Mouse (Mus musculus) naive thymus-derived CD4-positive, alpha-beta T cell, adult 2 months (primary cell): ENCODE measurements around the gene Pdhx.
A peak's percentile ranks its signal among the peaks of the same experiment; 100 is the strongest.

Experiments
- DNase-seq: peaks from one replicate; pipeline ENCODE4 v3.0.0-alpha.2; 2011; ENCODE audit warnings: low read depth

The Pdhx gene

DNA sequence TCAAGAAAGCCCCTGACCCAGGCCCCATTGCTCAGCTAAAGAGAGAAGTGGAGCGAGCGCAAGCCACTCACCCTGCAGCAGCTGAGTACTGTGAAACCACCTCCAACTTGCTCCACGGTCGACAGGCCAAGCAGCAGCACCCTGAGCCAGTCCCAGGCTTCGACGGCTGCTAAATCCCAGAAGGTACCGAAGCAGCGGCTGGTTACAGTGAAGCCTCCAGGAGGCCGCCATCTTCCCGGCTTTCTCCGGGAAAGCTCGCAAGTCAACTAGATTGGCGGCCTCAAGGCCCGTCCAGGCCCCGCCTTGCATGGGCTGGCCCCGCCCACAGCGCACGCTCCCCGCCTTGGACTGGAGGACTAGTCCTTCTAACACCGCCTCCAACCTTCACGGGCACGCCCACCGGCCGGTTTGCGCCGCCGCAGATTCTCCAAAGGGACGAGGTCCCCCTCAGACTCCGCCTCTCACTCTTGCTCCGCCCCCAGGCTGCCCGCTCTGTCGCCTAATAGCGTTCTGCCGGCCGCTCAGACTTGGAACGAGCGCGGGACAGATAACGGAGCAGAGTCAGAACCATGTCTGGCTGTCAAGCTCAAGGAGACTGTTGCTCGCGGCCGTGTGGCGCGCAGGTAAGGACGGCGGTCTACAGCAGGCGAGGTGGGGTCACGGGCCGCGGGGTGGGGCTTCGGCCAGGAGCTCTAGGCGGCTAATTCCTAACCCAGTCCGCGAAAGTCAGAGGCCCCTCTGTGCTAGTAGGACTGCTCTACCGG is at the start of gene Pdhx, which contains the start of gene Apip:
Gene Pdhx, minus strand, starts transcription at position 295 of the 764 bp plus-strand sequence.
Gene Apip, plus strand, starts transcription at position 457 of the 764 bp plus-strand sequence.
- peak; percentile 99 for DNase-seq

DNA sequence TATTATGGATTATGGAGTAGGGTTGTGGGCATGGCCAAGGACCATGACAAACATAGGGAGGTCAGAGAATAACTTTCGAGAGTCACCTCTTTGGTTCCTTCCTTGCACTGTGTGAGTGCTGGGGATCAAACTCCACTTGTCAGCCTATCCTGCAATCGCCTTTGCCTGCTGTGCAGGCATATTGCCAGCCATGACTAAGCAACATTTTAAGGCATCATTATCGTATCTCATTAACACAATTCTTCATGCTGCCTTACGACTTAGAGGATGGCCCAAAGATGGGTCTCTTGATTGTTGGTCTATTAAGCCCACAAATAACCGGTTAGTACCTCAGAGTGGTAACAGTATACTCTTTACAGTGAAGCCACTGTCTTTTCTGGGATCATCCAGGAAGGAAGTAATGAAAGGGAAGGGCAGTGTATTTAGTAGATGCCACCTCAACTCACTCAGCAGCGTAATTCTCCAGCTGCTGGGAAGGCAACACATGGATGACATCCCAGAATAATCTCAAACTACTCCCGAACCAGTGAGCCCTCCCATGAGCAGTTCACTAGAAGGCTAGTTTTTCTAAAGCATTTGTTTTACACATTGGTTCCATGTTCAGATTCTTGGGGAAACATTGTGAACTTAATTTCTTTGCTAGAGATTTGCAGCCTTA is 46.0 kb upstream of the Pdhx start:
- DNase-seq: no peak

DNA sequence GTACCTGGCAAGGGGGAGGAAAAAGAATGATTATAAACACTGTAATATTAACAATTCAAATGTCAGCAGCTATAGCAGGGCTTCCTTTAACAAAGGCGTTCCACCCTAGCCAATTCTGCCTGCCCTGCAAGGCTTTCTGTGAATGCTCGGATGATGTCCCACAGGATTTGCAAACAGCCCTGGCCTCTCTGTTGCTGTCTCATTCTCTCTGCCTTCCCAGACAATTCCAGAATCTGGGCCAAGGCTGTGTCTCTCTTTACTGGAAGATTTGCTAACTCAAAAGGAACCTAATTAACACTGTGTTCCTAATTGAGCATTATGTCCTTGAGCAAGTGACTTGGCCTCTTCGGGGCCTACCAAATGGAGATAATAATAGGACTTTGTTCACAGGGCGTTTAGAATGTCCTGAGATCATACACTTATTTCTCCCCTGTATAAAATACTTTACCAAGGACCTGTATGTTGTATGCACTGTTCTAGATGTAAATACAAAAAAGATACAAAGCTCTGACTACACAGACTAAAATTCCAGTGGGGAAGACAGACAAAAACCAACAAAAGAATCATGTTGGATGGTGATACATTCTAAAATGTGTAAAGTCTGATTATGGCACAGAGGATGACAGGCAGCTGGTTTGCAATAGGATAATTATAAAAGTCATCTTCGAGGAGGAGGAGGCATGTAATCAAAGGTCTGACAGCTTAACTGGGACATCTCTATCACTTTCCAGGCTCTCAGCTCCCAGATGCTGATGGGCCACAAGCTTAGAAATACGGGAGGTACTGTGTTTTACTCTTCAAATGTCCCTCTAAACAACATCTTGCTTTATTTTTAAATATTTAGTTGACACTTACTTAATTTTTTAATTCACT is 45.2 kb upstream of the Pdhx start:
- no peak for DNase-seq

DNA sequence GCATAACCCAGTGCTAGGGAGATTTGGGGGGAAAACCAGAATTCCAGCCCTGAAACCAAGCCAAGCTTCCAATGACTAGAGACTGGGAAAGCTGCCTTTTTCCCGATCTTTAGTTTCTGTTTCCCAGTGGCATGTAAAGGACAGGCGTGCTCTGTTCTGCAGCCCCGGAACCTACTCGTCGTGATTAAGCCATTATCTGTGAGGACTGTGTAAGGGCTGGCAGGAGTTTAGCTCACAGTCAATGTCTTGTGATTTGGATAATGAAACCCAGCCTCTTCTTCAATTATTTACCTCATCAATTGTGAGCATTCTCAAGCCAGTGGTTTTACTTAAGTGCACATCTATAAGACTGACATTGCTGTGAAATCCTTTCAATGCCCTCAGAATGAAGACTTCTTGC is 43.9 kb upstream of the Pdhx start:
- no peak for DNase-seq

DNA sequence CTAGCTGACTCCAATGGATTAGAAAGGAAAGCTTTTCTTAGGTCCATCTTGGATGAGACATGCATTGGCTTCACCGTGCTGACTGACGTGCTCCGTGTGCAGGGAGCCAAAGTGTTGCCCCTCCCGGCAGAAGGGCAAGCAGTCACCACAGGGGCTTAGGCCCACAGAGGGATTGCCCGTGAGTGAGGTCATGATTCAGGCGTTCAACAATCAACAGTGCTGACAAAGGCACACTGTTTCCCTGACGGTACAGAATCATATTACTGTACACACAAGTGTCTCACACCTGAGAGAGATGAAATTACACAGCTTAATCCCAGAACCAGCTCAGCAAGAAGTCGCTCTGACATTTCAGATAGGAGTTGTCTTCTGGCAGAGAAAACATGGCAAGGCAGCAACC is 38.4 kb upstream of the Pdhx start:
- DNase-seq: no peak

DNA sequence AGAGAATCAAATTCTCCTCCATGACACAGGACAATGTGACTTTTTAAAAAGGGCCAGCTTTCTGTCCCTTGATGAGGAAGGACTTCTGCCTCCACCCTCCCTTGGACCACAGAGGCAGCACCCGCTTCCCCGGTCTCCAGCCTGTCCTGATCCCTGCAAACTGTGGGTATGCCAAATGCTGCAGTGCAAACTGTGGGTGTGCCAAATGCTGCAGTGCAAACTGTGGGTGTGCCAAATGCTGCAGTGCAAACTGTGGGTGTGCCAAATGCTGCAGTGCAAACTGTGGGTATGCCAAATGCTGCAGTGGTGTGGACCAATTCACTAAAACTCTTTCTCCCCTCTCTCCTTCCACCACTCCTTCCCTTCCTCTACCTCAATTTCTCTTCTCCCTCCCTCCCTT is 32.9 kb upstream of the Pdhx start:
- DNase-seq: no peak

DNA sequence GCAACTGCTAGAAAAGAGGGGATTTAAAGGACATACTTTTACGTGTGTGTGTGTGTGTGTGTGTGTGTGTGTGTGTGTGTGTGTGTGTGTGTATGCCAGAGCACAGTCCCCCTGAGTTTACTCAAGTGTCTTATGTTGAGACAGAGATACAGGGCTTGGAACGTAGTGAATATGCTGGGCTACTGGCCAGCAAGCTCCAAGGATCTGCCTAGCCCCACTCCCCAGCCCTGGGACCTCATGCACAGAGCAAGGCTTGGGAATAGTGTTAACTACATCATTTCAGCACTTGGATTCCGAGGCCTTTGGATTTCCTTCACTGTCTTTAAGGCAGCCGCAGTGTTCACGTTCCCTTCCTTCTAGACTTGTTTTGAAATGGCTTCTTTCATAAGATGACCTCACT is 29.3 kb upstream of the Pdhx start:
- no peak for DNase-seq

DNA sequence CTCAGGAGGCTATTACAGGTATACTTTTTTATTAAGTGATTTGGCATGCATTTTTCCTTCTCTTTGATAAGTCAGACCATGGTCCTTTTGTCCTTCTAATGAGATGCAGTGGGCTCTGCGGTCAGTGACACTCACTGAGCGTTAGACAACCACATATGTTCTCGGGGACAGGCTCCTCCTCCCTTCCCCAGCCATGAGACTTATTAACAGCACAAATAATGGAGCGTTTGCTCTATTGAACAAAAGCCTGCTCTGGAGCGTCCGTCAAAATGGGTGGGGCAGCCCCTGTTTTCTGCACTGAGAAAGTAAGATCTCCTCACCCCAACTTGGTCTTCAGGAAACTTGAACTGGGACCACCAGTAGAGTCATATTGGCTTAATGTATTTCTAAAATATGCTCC is 16.2 kb upstream of the Pdhx start:
- no peak for DNase-seq

DNA sequence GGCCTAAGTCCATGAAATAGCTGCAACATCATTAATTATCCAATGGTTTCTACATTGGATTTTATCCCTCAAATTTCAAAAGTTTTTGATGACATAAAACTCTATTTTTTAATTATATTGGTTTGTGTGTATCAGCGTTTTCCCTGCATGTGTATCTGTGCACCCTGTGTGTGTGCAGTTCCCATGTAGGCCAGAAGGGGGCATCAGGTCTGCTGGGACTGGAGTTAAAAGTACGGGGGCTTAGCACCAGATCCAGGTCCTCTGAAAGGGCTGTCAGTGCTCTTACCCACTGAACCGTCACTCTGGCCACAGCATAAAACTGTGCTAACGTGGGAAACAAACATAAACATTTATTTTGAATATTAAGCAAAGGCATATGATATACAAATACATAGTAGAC is 14.8 kb upstream of the Pdhx start:
- DNase-seq: no peak

DNA sequence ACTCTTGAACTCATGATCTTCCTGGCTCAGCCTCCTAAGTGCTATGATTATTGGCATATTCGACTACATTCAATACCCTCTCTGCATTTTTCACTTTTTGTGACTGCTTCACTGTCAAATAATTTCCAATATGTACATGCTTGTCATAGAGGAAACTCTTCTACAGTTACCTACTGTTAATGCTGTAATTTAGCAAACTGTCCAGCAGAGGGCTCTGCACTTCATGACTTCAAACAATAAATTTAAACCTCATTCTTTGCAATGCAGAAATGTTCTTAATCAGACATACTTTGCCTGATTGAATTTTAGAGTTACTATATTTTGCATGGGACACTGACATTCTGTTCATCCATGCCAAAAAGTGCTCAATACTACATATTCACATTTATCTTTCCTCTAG is 13.1 kb upstream of the Pdhx start:
- peak; percentile 69 for DNase-seq

DNA sequence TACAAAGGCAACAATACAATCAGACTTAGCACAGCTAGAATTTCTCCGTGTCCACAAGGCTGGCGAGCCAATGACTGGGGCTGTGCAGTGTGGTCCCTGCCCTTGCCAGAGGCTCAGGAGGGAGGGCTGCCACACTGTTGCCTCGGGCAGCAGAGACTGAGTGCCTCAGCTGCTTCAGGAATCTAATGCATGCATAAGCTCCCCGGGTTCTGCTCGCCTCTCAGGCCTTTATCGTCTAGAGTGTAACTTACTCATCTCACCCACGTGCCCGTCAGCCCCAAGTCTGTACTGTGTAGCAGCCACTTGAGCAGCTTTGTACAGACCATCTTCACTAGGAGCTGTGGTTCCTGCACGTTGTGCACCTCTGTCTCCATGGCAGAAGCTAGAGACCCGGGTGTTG is 12.3 kb upstream of the Pdhx start:
- no peak for DNase-seq

DNA sequence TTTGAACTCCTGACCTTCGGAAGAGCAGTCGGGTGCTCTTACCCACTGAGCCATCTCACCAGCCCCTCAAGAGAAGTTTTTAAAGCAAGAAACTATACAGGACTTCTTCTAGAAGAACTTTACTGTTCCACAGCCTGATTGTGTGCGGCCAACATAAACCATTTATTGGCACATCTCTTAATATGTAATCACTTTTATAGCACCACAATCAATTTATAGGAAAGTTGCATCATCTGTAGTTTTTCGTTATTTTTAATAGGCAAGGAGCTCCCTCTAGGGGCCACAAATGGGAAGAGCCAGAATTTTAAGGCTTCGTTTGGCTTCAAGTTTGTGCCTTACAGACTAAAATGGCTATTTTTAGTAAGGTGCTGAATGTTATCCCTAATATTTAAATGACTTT is 11.1 kb upstream of the Pdhx start:
- peak; percentile 56 for DNase-seq

DNA sequence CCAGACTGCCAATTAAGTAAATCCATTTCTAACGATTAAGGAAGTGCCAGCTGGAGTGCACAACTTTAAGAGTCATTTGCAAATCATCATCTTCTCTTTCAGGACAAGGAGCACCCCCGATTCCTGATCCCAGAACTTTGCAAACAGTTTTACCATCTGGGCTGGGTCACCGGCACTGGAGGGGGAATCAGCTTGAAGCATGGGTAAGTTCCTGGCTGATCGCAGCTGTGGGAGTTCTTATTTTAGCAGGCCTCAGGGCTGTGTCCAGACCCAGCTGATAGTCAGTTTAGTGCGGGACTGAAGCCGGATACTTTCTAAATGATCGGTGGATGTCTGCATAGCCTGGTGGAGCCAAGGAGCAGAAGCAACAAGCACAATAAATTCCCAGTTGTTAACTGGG is 9.5 kb upstream of the Pdhx start:
- DNase-seq: no peak

DNA sequence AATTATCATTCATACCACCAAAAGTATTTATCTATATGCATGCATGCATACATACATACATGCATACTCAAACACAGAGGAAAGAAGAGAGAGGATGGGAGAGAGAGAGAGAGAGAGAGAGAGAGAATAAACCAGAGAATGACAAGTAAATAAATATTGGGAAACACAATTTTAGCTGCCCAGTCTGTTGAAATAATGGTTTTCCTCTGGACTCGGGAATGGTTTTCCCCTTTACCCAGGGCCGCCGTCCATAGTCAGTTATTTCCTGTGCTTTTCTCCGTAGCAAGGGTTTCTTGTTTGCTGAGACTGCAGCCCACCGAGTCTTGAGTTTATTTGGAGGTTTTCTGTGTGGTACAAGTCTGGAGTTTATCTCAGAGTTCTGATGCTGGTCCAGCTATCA is 8.4 kb upstream of the Pdhx start:
- no peak for DNase-seq

DNA sequence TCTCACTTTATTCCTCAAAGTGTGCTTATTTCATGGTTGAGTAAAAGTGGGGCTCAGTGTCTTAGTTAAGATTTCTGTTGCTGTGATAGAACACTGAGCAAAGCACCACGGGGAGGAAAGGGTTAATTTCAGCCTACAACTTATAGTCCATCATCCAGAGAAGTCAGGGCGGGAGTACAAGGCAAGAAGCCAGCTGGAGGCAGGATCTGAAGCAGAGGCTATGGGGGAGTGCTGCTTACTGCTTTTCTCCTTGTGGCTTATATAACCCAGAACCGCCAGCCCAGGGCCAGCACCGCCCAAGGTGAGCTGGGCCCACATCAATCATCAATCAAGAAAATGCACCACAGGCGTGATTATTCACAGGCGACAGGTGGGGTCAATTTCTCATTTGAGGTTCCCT is 7.8 kb upstream of the Pdhx start:
- no peak for DNase-seq

DNA sequence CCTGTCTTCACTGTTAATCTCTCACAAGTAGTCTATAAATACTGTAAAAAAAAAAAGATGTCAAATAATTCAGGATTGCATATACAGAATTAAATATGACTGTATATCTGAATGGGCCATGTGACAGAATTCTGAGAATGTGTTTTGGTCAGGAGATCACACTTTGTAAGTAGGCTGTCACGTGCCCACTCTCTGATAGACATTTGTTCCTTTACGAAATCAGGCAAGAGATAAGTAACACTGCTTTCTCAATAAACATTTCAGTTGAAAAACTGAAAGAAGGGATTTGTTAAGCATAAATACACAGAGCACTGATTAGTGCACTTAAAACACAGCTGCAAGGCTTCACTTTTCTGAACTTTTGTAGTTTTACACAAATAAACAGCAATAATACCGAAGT is 2.7 kb downstream of the Pdhx start:
- no peak for DNase-seq

DNA sequence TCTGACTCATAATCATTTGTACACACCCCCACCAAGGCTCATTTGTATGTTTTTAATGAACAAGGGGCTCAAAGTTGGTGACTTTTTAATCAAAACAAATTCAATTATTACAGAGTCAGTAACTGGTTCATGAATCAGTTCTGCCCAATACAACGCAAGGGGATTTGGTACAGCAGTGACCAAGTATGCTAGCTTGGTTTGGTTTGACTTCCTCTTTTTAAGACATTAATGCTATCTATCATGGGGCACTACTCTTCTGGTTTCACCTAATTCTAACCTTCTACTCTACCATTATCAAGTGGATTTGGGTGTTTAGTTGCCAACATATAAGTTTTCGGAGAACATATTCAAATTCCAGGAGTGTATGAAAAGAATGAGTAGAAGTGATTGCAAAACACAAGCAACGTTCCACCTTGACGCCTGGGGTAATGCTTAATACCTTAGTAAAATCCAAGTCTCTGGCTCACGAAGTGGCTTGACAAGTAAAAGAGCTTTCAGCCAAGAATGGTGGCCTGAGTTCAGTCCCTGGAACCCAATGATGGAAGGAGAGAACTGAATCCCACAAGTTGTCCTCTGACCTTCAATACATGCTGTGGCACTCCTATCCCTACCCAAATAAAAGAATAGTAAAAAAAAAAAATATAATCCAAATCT is 3.4 kb downstream of the Pdhx start:
- no peak for DNase-seq

DNA sequence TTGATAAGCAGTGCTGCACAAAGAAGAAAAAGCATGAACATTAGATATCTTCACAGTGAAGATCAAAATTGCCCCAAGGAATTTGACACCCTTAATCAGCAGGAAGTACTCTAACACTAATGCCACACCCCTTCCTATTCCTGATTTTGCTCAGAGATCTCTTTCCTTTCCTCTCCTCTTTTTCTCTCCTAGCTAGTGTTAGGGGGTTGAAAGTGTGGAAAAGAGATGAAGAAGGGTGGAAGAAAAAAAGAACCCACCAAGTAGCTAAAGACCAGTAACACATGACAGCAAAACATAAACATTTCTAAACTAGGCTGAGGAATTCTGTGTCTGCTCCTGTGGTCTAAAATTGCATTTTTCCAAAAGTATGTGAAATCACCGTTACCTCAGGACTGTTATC is 4.7 kb downstream of the Pdhx start:
- no peak for DNase-seq

DNA sequence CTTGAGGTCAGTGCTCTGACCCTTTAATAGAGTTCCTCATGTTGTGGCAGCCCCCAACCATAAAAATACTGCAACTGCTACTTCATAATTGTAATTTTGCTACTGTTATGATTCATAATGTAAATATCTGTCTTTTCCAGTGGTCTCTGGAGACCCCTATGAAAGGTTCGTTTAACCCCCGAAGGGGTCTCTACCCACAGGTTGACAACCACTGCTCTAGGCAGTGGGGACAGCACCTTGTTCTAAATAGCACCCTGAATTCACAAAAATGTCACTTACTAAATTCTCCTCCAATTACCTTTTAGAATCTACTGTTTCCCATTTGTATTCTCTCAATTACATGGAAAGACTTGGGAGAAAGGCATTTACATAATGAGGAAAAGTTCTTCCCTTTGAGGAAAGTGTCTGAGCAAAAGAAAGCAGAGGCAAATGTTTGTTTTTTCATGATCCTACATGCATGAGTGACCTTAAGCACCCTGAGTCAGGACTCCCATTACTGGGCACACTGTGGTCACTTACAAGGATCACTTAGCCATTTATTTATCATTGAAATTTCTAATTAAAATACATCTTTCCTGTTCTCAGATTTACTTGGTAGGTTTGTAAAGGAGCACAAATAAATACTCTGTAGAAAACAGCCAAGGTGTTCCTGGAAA is 5.6 kb downstream of the Pdhx start:
- DNase-seq: no peak

DNA sequence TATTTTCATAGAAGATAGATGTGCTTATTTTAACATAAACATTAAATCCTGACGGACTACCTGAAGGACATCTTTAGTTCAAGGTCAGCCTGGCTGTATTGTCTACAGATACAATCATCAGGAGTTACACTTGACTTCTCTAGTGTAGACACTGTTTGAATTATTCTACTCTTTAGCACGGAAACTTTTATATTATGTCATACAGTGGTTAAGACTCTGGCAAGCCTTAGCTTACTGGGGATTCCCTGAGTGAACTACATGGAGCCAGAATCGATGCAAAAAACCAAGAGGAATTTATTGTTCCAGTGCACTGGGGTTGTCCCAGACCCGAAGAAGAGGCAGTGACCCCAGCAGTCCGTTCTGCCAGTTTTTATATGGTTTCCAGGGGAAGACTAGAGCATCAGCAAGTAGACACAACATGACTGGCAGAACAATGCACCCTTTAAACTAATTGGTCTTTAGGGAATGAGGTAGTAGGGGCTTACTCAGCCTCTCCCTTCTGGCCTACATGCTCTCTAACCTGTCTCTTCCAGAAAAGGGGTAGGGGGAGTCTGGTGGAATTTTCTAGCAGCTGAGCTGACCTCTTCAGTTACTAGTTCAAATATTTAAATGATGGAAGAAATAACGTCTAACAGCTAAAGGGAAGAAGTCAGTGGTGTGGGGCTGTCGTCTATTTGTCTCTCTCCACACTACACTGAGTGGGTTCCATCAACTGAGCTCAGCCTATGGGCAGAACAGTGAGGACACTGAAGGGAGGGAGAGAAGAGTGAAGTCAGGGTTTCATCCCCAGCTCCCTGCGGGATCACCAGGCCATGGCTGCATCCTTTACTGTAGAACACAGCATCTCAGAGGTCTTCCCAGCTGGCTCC is 6.4 kb downstream of the Pdhx start:
- DNase-seq: no peak

DNA sequence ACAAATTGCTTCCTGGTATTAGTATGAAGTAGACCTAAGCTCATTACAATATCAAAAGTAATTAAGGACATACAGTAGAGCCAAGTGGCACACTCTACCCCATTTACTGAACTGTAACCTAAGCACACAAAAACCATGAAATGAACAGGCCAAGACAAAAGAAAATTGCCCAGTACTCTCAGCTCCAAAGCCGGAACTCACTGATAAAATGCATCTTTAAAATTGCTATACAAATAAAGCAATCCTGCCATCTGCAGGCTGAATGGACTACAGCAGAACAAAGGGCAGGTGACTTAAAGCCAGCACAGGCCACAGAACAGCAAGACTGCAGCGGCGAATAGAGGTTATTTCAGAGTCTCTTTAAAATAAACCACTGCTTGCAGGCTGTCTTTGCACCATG is 10.4 kb downstream of the Pdhx start:
- peak; percentile 66 for DNase-seq
